Mouse (Mus musculus) kidney, adult 2 months (tissue): ENCODE results near the gene Cdc14b. TPM values are rescaled to one million over a fixed set of nuclear protein-coding genes. Genes with fewer than 3 reads are reported as not detected.

Experiments used
- DNase-seq: peaks from one replicate; pipeline ENCODE4 v3.0.0; 2021
- H3K27ac ChIP-seq: fragments of 200-500 bp; 2 replicates; pipeline ENCODE4 v1.5.1; 2012; ENCODE audit warnings: low read depth, low read length, control low read depth, inconsistent platforms; ENCODE audit not compliant: insufficient read depth
- H3K27me3 ChIP-seq: fragments of 200-500 bp; replicated peaks from 2 replicates; pipeline ENCODE4 v1.6.1; 2012; ENCODE audit warnings: mild to moderate bottlenecking, moderate library complexity, low read length, inconsistent platforms; ENCODE audit not compliant: control insufficient read depth, insufficient read depth
- H3K36me3 ChIP-seq: fragments of 200-500 bp; 2 replicates; pipeline ENCODE4 v1.6.1; 2012; ENCODE audit warnings: mild to moderate bottlenecking, moderate library complexity, low read length, inconsistent platforms; ENCODE audit not compliant: control insufficient read depth, insufficient read depth
- H3K4me1 ChIP-seq: fragments of 200-500 bp; 2 replicates; pipeline ENCODE4 v1.6.1; 2011; ENCODE audit warnings: low read length; ENCODE audit not compliant: control insufficient read depth, insufficient read depth
- H3K4me3 ChIP-seq: fragments of 200-500 bp; 2 replicates; pipeline ENCODE4 v1.5.1; 2011; ENCODE audit warnings: mild to moderate bottlenecking, low read depth, low read length, control low read depth; ENCODE audit not compliant: insufficient read depth
- CTCF ChIP-seq: fragments of 200-500 bp; conservative IDR thresholded peaks from 2 replicates; pipeline ENCODE4 v1.5.1; 2011; ENCODE audit warnings: low read depth, mild to moderate bottlenecking, control low read depth, low read length, moderate library complexity, mixed read lengths; ENCODE audit not compliant: insufficient read depth, insufficient read length
- POLR2A ChIP-seq: fragments of 200-500 bp; IDR thresholded peaks from one replicate; pipeline ENCODE4 v1.6.1; 2011; ENCODE audit warnings: low read depth, low read length, control low read depth
- WGBS: fragments of 180-500 bp; shearing (Covaris S2); methylation state at CpG from one replicate; pipeline ENCODE4 v1.1.7; 2018; 5-methylcytosine and 5-hydroxymethylcytosine counted together
- polyA plus RNA-seq: library from polyadenylated mRNA; depleted of rRNA; stranded (reverse); fragments of >200 nt; gene quantifications from 2 replicates; pipeline ENCODE4 v1.2.3, GENCODE M21; 2012

Gene Cdc14b
- polyA plus RNA-seq, 1 experiment, result 7.7 TPM

DNA sequence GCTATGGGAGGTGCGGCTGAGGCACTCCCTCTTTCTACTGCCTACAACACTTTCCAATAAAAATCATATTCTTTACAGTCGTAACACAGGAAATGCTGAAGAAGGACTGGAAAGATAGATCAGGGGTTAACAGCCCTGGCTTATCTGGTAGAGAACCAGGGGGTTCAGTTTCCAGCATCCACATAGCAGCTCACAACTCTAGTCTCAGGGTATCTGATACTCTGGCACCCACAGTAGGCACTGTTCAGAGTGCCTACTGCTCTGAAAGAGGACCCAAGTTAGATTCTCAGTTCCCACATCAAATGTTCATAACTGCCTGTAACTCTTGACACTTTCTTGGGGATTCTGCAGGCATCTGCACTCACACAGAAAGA, 37.8 kb upstream of the Cdc14b start:
- TF ChIP-seq CTCF (no peak), POLR2A (no peak)
- WGBS, result 0% methylated on average over 2 of the region's 2 CpGs
- peak overlapping the region; percentile 17; the same call in 1 of the 2 replicates for H3K27ac ChIP-seq
- peaks cover 2% of the 10 kb centered on the region; the same call in 1 of the 2 replicates for H3K36me3 ChIP-seq
- peak overlapping the region; percentile 22 for H3K4me3 ChIP-seq
- peaks cover 6% of the 10 kb centered on the region for H3K4me1 ChIP-seq
- no peak for DNase-seq
- H3K27me3 ChIP-seq, result no peaks in the 10 kb centered on the region

DNA sequence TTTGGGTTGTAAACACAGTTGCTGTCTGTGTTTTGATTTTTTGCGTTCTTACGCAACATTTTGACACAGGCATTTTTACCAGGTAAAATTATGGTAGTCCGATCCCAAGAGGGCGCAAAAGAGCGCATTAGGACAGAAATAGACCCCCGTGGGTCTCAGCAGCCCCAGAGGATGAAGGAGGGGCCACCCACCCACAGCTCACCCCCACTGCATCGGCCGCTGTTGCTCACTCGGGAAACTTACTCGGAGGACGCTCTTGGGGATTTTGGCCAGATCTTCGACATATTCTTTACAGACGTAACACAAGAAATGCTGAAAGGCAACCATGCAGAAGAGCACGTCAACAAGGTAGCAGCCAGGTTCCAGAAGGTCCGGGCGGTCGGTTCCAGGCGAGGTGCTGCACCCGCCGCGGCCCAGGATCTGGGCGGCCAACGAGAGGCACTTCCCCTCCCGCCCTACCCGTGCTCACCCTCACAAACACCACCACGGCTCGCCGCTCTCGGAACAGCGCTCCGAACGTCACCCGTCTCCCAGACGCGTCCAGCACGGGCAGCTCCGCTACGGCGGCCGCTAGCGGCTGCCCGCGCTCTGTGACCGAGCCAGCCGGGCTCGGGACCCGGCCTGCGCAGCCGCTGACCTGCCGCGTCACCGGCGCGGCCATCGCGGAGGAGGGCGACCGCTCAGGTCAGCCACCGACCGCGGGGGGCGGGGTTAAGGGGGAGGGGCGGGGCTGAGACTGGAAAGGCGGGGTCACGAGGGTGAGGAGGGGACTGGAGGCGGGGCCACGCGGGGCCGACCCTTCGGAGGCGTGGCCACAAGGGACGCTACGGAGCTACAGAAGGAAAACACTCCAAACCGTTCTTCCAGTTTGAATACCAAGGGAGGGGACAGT, 37.2 kb upstream of the Cdc14b start, which contains the start of gene Aaed1:
Gene Aaed1, minus strand, starts transcription at position 687 of the 892 bp plus-strand sequence.
- Histone ChIP-seq H3K27me3 (no peaks in the 10 kb centered on the region), H3K4me3 (peak within 1 kb of the TSS; percentile 58), H3K27ac (peak within 1 kb of the TSS; percentile 65), H3K36me3 (peaks cover 2% of the 10 kb centered on the region; the same call in 1 of the 2 replicates), H3K4me1 (peaks cover 6% of the 10 kb centered on the region)
- peak; percentile 96 for DNase-seq
- under 1% methylated on average over 74 of the region's 74 CpGs for WGBS
- TF ChIP-seq CTCF (peak; percentile 36), POLR2A (peak; percentile 70)

DNA sequence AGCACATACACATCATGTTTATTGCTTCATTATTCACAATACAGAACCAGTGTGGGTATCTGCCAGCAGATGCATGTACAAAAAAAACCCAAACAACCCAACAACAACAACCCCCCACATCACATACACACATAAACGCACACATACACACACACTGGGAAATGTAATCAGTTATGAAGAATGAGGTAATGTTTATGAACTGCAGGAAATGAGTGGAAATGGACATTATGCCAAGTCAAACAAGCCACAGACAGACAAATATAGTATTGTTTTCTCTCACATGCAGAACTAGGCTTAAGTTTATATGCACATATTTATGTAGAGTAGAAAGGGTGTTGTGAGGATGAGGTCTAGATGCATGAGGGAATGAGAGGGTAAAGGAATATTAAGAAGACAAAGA, 36.2 kb upstream of the Cdc14b start:
- TF ChIP-seq POLR2A, result no peak
- no peak for TF ChIP-seq CTCF
- H3K4me3 ChIP-seq, result peak overlapping the region; percentile 15
- H3K36me3 ChIP-seq, result peaks cover 2% of the 10 kb centered on the region; the same call in 1 of the 2 replicates
- H3K27ac ChIP-seq, result no peak overlapping the region
- H3K4me1 ChIP-seq, result peaks cover 6% of the 10 kb centered on the region
- no peak for DNase-seq
- 45% methylated on average over 1 of the region's 1 CpGs for WGBS
- H3K27me3 ChIP-seq, result no peaks in the 10 kb centered on the region

DNA sequence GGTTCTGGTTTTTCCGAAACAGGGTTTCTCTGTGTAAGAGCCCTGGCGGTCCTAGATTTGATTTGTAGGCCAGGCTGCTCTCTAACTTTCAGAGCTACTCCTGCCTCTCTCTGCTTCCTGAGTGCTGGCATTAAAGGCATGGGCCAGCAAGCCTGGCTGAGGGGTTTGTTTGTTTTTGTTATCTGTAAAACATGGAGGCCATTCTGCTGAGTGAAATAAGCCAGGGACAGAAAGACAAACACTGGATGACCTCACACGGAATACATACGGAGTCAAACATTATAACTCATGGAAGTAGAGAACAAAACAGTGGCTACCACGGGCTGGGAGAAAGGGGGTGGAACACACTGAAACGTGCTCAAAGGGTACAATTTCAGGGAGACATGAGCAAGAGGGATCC, 35.5 kb upstream of the Cdc14b start:
- H3K4me3 ChIP-seq, result no peak overlapping the region
- no peak for TF ChIP-seq POLR2A
- no peak for TF ChIP-seq CTCF
- 73% methylated on average over 6 of the region's 6 CpGs for WGBS
- peaks cover 4% of the 10 kb centered on the region; the same call in 1 of the 2 replicates for H3K4me1 ChIP-seq
- peaks cover 2% of the 10 kb centered on the region; the same call in 1 of the 2 replicates for H3K36me3 ChIP-seq
- H3K27me3 ChIP-seq, result no peaks in the 10 kb centered on the region
- DNase-seq, result no peak
- H3K27ac ChIP-seq, result no peak overlapping the region

DNA sequence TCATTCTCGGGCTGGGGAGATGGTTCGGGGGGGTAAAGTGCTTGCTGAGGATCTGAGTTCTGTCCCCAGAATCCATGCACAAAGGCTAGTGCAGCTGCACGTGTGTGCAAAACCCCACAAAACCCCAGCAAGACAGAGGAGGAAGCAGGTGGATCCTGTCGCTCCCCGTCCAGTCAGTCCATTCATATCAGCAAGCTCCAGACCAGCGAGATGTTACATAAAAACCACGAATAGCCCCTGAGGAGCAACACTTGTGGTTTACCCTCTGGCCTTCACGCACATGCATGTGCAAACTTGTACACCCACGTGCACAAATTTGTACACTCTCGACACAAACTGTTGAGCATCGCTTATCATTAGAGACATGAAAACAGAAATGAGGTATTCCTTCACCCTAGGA, 34.8 kb upstream of the Cdc14b start:
- no peak for TF ChIP-seq POLR2A
- Histone ChIP-seq H3K36me3 (peaks cover 2% of the 10 kb centered on the region; the same call in 1 of the 2 replicates), H3K4me1 (peaks cover 4% of the 10 kb centered on the region; the same call in 1 of the 2 replicates), H3K27ac (no peak overlapping the region), H3K27me3 (no peaks in the 10 kb centered on the region), H3K4me3 (no peak overlapping the region)
- WGBS, result 65% methylated on average over 11 of the region's 11 CpGs
- DNase-seq, result no peak

DNA sequence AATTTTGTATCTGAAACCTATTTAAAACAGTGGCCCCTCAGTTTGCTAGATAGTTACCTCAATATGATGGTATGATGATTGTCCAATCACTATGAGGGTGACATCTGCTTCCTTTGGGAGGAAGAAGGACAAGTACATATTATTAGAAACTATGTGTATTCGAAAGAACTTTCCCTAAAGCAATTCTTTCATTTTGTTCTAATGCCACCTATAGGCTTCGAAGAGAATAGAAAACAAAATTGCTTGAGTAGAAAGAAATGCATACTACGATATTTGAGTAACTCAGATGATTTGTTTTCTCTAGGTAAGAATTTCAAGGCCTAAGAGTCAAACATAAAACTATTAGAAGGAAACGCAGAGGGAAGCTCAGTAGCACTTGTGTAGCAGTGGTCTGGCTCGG, 33.9 kb upstream of the Cdc14b start:
- H3K36me3 ChIP-seq, result peaks cover 2% of the 10 kb centered on the region; the same call in 1 of the 2 replicates
- WGBS, result 32% methylated on average over 5 of the region's 5 CpGs
- peaks cover 4% of the 10 kb centered on the region; the same call in 1 of the 2 replicates for H3K4me1 ChIP-seq
- no peak for DNase-seq
- H3K4me3 ChIP-seq, result no peak overlapping the region
- no peak for TF ChIP-seq CTCF
- no peak for TF ChIP-seq POLR2A
- no peaks in the 10 kb centered on the region for H3K27me3 ChIP-seq
- H3K27ac ChIP-seq, result no peak overlapping the region

DNA sequence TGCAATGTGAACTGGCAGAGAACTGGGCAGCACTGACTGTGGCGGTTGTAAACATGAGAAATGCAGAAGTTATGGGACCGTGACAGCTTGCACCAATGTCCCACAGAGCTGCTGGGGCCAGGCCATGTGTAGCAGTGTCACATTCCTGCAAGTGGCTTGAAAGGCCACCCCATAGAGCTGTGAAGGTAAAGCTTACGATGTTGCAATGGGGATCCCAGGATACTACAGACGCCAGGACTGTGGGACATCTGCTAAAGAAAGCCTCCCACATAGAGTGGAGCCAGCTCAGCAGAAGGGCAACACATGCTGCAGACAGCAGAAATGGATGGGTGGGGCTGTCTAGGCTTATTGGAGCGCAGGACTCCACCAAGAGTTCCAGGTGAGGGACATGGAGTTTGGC, 32.4 kb upstream of the Cdc14b start:
- 58% methylated on average over 5 of the region's 5 CpGs for WGBS
- no peak overlapping the region for H3K4me3 ChIP-seq
- peaks cover 4% of the 10 kb centered on the region; the same call in 1 of the 2 replicates for H3K4me1 ChIP-seq
- H3K27me3 ChIP-seq, result no peaks in the 10 kb centered on the region
- peaks cover 4% of the 10 kb centered on the region for H3K36me3 ChIP-seq
- no peak for TF ChIP-seq CTCF
- TF ChIP-seq POLR2A, result no peak
- DNase-seq, result no peak
- no peak overlapping the region for H3K27ac ChIP-seq
